Mouse (Mus musculus) activated CD4-positive, CD25-positive, alpha-beta regulatory T cell, adult 4 months (primary cell): Measurements from ENCODE around the gene Hmga1. TPM values are rescaled to one million over a fixed set of nuclear protein-coding genes. Genes with fewer than 3 reads are reported as not detected.
A peak's percentile ranks its signal among the peaks of the same experiment; 100 is the strongest.

Experiments
- ATAC-seq: one replicate; pipeline ENCODE4 v1.8.0; 2017
- polyA plus RNA-seq, 2 experiments: library from polyadenylated mRNA; unstranded; fragments of 100-300 nt; shearing (Covaris generic); gene quantifications; one replicate each; pipeline ENCODE4 v1.2.1; 2017

Gene Hmga1
- polyA plus RNA-seq, 2 experiments from 2014 or later, result 48.0 to 73.5 TPM

- ATAC-seq, result no peak
Observed at GRCm38 (mm10) chr17:27528767-27529166, 27.5 kb upstream of the Hmga1 start.

- no peak for ATAC-seq
Observed at GRCm38 (mm10) chr17:27532095-27532494, 24.2 kb upstream of the Hmga1 start.

- no peak for ATAC-seq
Observed at GRCm38 (mm10) chr17:27533354-27533753, 22.9 kb upstream of the Hmga1 start.

GRCm38 (mm10) chr17:27534718-27535117 is 21.6 kb upstream of the Hmga1 start:
- peak; percentile 54 for ATAC-seq

GRCm38 (mm10) chr17:27541261-27541660 is 15.0 kb upstream of the Hmga1 start:
- ATAC-seq, result no peak

- ATAC-seq, result no peak
Observed at GRCm38 (mm10) chr17:27541984-27542383, 14.3 kb upstream of the Hmga1 start.

- ATAC-seq, result no peak
Observed at GRCm38 (mm10) chr17:27544551-27544950, 11.7 kb upstream of the Hmga1 start.

- no peak for ATAC-seq
Observed at GRCm38 (mm10) chr17:27545991-27546390, 10.3 kb upstream of the Hmga1 start.

GRCm38 (mm10) chr17:27546574-27547085 is 9.7 kb upstream of the Hmga1 start:
- ATAC-seq, result no peak

- ATAC-seq, result no peak
Observed at GRCm38 (mm10) chr17:27547253-27547868, 8.9 kb upstream of the Hmga1 start.

GRCm38 (mm10) chr17:27549234-27549633 is 7.1 kb upstream of the Hmga1 start:
- ATAC-seq, result no peak

GRCm38 (mm10) chr17:27551393-27551940 is 4.8 kb upstream of the Hmga1 start:
- no peak for ATAC-seq

GRCm38 (mm10) chr17:27552215-27553201 is 3.8 kb upstream of the Hmga1 start:
- ATAC-seq, result no peak

- ATAC-seq, result no peak
Observed at GRCm38 (mm10) chr17:27554062-27554960, 2.0 kb upstream of the Hmga1 start.

GRCm38 (mm10) chr17:27555075-27555511 is 1.2 kb upstream of the Hmga1 start:
- ATAC-seq, result no peak

- ATAC-seq, result peak; percentile 21
Observed at GRCm38 (mm10) chr17:27555512-27556172, 655 bp upstream of the Hmga1 start.

GRCm38 (mm10) chr17:27557181-27557926 is 1.1 kb downstream of the Hmga1 start:
- ATAC-seq, result peak; percentile 22

GRCm38 (mm10) chr17:27557927-27558661 is 1.8 kb downstream of the Hmga1 start:
- no peak for ATAC-seq

GRCm38 (mm10) chr17:27558845-27559244 is 2.5 kb downstream of the Hmga1 start:
- ATAC-seq, result no peak

- no peak for ATAC-seq
Observed at GRCm38 (mm10) chr17:27559596-27559995, 3.3 kb downstream of the Hmga1 start.
